Mouse (Mus musculus): ENCODE measurements at regions not wholly inside any gene's neighbourhood (a gene's known extent, or its start where the extent isn't known, plus 50 kb on each side); places are given as distances from the start of the nearest gene placed in this dataset.

- DNase-seq: no peak
Observed at GRCm38 (mm10) chr11:18571557-18572209, 447.1 kb downstream of the Meis1 start.

GRCm38 (mm10) chr11:18563011-18563410 lies 455.8 kb downstream of the Meis1 start:
- no peak for DNase-seq

- no peak for DNase-seq
Observed at GRCm38 (mm10) chr11:18558665-18559064, 460.1 kb downstream of the Meis1 start.

- DNase-seq: no peak
Observed at GRCm38 (mm10) chr11:18535592-18535857, 483.3 kb downstream of the Meis1 start.

DNA sequence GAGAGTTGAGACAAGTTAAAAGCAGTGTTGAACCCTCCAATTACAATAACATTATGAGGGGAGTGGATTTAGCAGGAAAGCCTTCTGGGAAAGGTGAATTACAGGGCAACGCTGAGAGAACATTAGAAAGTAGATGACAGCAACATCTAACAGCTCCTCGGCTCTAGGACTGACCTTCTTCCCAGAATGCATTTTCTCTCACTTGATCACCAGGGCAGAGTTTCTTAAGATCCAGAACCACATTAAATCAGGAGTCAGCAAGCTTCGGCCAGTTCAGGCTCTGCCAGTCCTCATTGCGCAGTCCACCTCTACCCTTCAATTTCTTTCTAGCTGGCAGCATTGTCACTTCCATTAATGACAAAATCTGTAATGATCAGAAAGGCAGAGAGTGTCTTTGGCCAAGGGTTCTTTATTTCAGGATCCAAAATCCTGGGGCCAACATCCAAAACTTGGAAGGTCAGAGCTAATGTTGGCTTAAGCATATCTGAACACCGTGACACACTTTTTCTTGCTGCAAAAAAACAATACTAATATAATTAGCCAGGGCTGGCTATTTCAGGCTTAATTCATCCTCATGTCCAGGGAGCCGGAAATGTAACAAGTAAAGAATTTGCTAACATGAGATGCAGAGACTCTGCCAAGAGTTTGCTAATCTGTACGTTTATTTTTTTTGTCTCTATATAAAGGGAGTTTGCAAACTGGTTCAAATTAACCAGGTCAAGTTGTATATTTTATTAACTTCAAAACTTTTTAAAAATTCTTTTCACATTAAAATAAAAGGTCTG lies 483.8 kb downstream of the Meis1 start:
- no peak for DNase-seq

GRCm38 (mm10) chr11:18531264-18532110 lies 487.3 kb downstream of the Meis1 start:
- peak in 1 of 2 experiments; percentile 3 for DNase-seq

DNA sequence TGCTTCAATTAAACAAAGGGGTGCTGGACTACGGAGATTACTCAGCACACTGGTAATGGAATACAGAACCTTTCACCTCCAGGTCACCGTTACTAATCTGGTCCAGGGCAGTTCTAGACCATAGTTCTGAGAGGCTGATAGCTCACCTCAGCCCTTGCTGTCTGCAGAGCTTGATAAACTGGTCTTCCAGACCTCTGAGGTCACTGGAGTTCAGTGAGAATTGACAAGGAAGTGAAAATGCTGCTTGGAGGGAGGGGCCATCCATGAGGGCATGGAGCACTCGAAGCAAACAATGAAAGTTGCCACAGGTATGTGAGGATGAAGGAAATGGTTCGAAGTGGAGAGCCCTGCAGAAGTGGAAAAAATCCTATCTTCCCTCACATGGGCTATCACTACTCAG lies 490.2 kb downstream of the Meis1 start:
- DNase-seq: no peak

- DNase-seq: no peak
Observed at GRCm38 (mm10) chr11:18495108-18495757, 523.6 kb downstream of the Meis1 start.

DNA sequence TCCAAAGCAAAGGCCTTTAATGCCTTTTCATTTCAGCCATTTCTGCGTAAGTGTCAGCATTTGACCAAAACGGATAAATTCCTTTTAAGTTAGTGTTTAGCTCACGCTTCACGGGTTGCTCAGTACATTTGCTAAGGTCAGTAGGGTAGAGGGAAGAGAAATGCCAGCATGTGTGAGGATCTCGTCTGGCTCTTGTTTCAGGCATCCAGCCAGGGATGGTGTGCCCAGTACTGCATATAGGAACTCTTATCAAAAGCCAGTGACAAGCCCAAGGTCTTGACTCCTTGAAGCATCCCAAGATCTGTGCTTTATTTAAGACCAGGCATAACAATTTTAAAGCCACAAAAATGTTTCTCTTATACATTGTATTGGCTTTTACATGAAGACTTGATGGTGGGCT lies 524.8 kb downstream of the Meis1 start:
- DNase-seq: peak in 1 of 2 experiments; percentile 33

DNA sequence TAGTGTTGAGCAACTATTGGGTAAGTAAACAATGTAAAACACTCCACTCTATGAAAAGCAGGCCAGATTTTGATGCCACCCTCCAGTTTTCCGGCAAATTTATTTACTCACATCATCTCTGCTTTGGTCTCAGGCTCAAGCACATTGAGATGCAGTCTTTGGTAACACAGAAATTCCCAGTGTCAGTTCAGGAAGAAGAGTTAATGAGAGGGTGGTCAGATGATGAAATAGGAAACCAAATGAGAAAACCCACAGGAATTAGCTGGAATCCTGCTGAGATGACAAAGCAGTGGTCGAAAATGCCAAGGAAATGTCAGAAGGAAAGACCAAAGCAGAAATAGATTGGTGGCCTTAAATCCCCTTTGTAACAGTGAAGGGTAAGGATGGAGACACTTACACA lies 525.7 kb downstream of the Meis1 start:
- DNase-seq: no peak

DNA sequence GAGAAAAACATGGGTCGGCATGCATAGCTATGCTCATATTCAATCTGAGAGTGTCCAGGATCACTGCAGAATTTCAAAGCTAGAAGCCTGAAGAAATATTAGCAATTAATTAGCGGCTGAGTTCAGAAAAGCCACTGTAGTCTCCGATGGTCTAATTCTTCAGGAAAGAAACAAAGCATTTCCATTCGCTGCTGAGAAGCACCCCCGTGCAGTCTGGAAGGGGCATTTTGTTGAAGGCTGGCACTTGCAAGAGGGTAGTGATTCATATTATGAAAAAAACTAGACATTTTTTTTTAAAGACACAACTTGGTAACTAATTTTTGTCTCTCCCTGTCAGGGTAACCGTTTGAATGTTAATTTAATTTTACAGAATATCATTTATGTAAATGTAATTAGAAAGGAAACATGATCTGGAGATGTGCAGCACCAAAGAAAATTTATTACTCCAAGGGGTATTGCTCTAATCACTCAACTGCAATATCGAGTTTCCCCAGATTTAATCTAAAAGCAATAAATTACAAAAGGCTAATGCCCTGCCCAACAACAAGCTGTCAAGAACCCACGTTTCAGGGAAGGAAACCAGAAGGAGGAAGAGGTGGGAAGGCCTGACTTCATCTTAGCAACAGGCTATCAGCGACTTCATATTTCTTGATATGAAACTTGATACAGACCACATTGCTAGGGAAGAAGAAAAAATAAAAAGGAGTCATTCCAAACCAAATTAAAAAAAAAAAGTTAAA lies 529.1 kb downstream of the Meis1 start:
- no peak for DNase-seq

- no peak for DNase-seq
Observed at GRCm38 (mm10) chr11:18478841-18479240, 525.2 kb upstream of the Etaa1 start.

DNA sequence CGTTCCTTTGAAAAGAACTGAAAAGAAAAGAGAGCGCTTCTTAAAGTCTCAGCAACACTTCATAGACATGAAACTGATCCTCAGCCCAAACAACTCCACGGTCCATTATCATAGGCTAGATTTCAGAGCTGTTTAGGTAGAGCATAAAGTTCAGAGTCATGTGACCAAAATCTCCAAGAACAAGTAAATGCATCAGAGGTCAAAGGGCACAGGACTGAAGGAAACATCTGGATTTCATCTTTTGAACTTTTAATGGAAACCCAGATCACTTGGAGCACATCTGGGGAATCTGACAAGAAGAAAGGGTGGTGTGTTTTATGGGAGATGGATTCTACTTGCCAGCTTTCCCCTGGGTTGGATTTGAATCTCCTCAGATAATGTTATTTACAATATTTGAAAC lies 497.6 kb upstream of the Etaa1 start:
- no peak for DNase-seq

GRCm38 (mm10) chr11:18448879-18449278 lies 495.2 kb upstream of the Etaa1 start:
- DNase-seq: no peak

GRCm38 (mm10) chr11:18444600-18444999 lies 490.9 kb upstream of the Etaa1 start:
- DNase-seq: no peak

DNA sequence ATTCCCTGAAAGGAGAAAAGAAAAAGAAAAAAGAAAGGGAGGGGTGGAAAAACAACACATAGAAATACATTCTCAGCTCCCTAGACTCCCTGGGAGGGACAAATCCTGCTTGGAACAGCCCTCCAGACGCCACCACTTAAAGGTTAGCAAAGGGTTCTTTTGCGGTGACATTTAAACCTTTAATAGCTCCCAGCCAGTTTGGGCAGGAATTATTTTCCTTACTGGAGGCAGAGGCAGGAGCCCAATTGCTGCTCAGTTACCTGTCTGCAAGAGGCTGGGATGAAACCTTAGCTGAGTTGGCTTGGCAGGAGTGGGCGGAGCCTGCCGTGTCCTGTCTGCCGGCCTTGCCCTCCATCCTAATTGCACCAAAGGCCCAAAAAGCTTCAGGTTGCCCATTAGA lies 490.4 kb upstream of the Etaa1 start:
- no peak for DNase-seq

GRCm38 (mm10) chr11:18443156-18443555 lies 489.5 kb upstream of the Etaa1 start:
- DNase-seq: no peak

GRCm38 (mm10) chr11:18437834-18438611 lies 484.3 kb upstream of the Etaa1 start:
- DNase-seq: peak; percentile 66 to 71

DNA sequence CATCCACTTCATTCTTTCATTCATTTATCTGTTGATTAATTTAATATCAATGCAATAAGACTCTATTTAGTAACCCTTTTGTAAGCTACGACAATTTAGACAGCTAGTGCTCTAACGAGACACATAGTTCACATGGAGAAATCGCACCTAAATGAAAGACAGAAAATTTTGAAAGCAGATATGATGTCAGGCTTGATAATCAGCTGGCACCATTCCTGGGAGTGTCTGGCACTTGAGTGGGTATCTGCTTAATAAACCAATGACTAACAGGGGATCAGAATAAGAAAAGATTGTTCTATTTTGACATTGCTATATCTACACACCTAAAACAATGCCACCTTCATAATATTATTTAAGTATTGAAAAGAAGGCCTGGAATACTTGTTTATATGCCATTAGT lies 467.4 kb upstream of the Etaa1 start:
- no peak for DNase-seq

GRCm38 (mm10) chr11:18413769-18414168 lies 460.1 kb upstream of the Etaa1 start:
- DNase-seq: no peak

- DNase-seq: no peak
Observed at GRCm38 (mm10) chr11:18408071-18408752, 454.5 kb upstream of the Etaa1 start.
